Mouse (Mus musculus): ENCODE data around the gene Hmga2.

- no peak for TF ChIP-seq CTCF (IDR thresholded peaks at IDR 0.05)
- TF ChIP-seq EP300 (IDR thresholded peaks at IDR 0.05), result no peak
Observed at GRCm38 (mm10) chr10:120429758-120430259, 46.5 kb downstream of the Hmga2 start.
